Mouse (Mus musculus) cerebellum, adult 9-10 months (tissue): Measurements from ENCODE around the gene Ppp1r27.
"Not testable (repeated sequence)": the region's sequence is repeated elsewhere in the genome, so short reads cannot be mapped to it uniquely, and the experiment has no call there.

Source experiments
- DNase-seq: peaks from one replicate; pipeline ENCODE4 v3.0.0; 2022

The Ppp1r27 gene

DNA sequence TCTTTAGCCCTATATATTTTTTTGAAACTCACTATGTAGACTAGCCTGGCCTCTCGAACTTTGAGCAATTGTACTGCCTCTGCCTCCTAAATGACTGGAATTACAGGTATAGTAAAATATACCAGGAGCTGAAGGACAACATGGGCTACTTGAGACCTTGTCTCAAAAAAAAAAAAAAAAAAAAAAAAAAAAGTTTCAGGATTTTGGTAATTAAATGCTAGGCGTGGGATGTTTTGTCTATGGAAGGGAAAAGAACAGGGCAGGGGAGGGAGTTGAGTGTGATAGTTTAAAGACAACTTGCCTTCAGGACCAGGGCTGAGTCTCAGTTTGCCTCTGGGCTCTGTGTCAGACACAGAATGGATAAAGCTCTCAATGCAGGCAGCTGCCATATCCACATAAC is 24.1 kb upstream of the Ppp1r27 start:
- no peak for DNase-seq

DNA sequence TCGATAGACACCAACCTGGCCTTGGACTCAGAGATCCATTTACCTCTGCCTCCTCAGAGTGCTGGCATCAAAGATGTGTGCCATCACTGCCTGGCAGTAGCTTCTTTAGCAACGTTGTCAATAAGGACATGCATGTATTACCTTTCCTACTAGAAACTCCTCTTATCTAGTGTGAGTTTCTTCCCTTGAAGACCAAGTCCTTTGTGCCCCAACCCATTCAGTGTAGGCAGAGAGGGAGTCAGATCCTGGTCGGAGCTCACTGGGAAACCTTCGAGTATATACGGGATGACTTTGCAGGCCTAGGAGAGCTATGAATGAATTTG is 23.3 kb upstream of the Ppp1r27 start:
- no peak for DNase-seq

DNA sequence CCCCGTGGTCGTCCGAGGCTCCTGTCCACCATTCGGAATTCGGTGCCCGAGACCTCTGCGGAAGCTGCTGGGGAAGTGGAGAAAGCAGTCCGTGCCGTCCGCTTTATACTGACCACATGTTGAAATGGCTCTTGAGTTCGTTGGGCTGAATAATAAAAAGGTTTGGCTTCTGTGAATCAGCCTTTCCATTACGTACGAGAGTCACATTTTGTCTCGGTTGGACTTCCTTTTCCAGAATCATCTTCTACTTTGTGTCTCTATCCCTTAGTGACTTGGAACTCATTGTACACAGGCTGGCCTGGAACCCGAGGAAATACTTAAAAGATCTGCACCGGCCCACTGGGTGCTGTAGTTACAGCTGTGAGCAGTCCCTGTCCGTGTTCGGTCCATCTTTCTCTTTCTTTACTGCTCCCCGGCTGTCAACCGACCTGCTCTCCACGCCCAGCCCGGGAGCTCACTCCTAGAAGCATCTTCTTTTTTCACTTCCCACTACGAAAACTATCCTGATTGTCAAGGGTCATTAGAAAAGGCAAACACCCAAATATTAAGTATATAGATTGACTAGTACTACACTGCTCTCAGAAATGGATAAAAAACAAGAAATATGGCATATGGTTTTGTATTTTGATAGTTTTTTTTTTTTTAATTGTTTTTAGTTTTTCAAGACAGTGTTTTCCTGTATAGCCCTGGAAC is 22.8 kb upstream of the Ppp1r27 start:
- DNase-seq, result no peak

DNA sequence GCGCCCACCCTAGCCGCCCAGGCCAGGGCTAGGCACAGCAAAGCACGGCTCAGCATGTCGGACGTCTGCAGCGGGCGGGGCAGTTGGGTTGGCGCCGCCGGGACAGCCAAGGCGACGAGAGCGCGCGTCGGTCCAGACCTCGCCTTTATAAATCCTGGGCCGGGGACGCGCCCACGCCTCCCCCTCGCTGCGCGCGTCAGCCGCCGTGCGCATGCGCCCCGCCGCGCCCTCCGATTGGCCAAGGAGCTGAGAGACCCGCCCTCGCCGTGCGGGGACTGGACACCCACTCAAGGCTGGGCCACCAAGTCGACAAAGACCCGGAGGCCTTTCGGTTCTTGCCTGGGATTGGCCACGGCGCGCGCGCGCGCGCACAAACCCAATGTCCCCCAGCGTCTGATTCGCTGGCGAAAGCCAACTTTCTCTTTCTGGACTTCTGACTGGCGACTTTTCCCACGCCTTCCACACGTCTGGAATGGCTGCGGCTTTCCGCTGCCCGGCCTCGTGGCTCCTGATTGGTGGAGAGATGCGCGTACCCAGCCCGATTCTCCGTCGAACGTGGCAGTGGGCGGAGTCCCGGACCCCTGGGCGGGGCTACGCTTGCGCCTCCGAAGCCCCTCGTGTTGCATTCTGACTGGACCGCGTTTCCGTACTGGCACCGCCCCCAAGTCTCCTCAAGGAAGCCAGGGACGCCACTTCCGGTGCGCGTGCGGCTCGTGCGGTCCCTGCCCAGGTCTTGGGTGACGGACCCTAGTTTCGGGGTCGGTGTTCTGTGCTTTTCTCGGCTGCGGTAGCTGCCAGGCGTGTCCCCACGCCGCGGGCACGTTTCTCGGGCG is 22.0 kb upstream of the Ppp1r27 start, which contains the start of gene P4hb:
Gene P4hb (minus strand): TSS at position 502 of the 833 bp plus-strand sequence.
- peak; percentile 100 for DNase-seq

DNA sequence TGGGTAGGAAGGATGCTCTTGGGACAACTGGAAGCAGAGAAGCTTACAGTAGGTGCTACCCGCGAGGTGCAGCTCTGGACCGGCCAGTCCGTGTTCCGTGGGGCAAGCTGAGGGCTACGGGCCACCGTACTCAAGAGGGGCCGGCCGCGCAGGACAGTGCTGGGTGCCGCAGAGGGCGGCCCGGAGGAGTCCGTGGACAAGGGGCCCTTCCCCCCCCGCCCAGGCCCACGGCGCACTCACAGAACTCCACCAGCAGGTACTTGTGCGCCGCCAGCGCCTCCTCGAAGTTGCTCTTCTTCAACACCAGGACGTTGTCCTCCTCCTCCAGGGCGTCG is 21.5 kb upstream of the Ppp1r27 start:
- DNase-seq, result no peak

DNA sequence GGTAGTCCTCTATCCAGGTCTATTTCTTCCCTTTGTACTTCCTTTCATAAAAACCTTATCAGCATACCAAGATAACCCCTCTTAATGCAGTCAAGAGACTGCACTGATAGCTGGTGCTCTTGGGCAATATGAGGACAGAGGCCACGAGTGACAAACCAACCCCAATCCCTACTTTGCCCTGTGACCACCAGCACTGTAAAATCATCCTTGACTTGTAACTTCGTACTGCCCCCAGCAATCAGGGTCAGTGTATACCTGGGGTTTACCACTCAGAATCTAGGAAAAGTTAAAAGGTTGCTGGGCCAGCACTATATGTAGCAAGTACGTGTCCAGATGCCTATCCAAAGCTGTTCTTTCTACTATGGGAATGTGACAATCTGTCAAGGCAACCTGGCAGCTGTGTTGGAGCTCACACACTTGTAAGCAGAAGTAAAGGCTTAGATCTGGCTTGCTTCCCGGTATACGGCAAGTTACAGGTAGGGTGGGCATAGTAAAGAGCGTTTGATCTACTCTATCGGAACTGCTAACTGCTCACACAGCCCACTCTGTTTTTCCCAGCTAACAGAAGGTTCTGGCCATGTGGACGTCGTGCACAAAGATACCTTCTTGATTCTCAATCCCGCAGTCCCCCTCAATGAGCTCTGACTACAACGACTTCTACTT is 21.0 kb upstream of the Ppp1r27 start:
- DNase-seq, result peak; percentile 64

DNA sequence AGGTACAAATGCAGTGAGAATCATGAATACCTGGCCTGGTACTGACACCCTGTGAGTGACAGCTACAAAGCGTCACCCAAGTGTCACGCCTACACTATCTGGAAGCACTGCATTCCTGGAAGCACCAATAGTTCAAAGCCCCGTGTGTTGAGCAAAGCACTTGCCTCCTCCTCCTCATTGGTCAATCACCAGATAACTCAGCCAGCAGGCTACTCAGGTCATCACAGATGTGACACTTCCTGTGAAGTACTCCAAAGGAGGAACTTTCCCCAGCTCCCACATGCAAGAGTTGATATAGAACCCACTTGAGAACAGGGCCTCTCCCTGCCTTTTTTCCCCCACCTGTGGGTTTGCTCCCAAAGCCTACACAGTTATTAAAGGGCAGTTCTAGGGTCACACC is 20.2 kb upstream of the Ppp1r27 start:
- peak; percentile 47 for DNase-seq

DNA sequence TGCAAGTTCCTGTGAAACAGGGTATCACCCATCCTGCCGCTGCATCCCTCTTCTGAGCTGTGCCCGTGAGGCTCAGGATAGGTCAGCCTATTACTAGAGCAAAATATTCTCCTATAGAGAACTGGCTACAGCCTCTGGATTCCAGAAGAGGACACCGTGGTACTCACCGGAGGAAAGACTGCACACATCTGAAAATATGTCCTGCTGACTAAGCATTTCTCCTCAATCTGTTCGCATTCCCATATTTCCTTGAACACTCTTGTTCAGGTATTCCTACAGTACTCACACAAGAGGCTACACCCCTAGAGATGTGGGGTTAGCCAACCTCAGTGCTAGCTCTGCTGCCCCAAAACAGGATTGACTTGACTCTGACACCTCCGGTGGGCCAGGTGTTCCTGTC is 17.4 kb upstream of the Ppp1r27 start:
- DNase-seq, result no peak

DNA sequence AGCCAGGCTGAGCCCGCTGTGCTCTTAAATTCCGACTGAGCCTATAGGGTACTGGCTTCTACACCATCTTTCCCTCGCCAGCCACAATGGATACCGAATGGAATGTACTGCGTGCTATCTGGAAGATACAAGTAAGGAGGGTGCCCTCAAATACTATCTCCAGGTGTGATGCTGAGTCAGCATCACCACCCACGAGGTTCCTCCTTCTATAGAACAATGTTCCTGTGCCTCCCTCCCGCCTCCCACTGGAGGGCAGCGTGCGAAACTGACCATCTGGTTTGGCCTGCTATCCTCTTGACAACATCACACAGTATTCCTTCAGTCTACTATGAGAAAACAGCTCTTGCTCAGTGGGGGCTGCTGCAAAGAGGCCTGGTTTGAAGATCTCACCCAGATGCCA is 14.2 kb upstream of the Ppp1r27 start:
- no peak for DNase-seq

DNA sequence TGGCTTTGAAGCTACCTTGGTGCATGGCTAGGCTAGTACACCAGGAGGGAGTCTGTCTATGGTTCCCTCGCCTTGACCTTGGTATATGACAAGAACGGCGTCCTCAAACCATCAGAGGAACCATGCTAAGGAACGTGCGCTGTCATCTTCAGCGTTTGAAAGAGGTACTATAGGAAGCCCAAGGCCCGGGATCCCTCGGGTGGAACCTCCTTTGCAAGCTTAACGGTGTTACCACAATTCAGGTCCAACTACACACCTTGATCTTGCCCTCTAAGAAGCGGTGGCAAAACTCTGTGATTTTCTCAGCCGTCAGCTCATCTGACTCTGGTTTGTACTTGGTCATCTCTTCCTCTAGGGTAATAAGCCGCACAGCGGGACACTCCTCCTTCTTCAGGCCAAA is 12.0 kb upstream of the Ppp1r27 start:
- DNase-seq, result no peak

DNA sequence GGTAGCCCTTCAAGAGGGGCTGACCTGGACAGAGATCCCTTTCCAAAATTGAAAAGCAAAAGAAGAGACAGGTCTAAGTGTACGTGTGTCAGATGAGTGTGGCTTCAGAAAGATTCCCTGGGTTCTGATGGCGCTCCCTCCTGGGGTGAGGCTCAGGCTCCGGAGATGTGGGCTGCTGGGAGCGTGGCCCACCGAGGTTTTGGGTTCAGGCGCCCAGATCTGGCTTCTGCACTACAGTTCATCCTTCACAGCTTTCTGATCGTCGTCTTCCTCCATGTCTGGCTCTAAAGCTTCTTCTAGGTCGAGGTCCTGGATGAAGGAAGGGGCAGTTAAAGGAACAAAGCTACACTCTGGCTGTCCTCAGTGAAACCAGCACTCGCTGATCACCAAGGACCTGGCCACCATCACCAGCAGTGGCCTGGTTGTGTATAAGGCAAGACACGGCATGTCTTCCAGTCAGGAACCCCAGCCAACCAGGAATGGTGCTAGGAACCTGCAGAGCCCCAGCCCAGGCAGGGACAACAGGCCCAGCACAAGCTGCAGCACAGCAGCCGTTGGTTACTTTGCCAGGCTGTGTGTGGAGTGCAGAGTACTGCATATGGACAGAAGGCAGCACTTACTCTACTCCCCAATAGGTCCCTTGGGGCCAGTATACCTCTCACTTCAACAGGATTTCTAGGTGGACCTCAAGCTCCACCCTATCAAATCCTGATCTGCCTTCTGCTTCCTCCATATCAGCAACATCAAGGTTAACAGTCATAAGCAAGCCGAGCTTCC is 10.2 kb upstream of the Ppp1r27 start:
- DNase-seq, result no peak

DNA sequence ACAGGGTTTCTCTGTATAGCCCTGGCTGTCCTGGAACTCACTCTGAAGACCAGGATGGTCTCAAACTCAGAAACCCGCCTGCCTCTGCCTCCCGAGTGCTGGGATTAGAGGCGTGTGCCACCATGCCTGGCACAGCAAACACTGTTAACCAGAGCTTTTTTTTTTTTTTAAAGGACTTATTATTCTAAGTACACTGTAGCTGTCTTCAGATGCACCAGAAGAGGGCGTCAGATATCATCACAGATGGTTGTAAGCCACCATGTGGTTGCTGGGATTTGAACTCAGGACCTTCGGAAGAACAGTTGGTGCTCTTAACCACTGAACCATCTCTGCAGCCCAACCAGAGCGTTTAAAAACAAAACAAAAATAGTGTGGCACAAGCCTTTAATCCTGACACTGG is 7.9 kb upstream of the Ppp1r27 start:
- DNase-seq, result not testable (repeated sequence)

DNA sequence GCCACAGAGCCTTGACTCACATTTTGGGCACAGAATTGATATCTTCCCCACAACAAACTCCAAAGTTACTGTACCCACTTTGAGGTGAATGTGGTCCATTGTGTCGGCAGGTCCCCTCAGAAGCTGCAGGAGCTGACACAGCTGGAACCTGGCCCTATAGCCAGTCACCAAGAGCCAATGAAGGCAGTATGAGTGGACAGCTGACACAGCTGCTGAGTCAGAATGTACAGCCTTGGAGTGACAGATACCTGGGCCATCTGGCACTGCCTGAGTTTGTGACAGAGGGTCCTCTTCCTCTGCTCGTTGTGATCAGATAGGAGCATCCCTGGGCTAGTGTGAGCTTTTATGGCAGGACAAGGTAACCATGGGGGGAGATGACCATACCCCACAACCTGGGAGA is 4.3 kb upstream of the Ppp1r27 start:
- no peak for DNase-seq

DNA sequence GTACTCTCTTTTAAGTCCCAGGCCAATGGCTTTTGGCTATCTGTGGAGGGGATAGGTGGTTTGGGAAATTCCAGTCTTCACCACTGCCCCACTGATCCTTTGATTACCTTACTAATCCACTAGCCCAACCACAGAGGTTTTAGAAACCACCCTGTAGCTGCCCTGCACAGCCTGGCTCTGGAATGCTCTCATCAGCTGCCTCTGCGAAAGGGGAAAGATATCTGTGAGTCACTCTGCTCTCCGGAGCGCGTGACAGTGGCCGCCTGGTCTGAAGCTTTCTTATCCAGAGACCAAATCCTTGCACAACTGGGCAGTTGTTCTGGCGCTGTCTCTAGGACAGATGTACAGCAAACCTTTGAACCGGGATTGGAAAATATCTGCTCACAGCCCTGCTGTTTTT is 3.9 kb upstream of the Ppp1r27 start:
- DNase-seq, result no peak

DNA sequence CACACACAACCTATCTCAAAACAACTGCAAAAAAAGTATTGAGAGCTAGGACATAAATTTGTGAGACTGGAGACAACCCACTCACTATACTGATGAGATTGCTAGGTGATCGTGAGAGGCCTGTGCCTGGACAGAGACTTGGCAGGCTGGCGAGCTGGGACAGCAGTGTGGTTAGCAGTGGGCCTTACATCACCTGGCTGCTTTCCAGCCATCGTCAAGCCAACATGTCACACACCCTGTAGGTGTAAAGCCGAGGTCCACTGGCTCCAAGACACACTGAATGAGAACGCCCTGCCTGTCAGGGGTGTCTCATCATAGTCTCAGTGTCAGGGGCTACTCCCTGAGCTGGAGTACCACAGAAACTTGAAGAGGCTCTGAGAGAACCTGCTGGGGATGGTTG is 1.8 kb upstream of the Ppp1r27 start:
- DNase-seq, result no peak

DNA sequence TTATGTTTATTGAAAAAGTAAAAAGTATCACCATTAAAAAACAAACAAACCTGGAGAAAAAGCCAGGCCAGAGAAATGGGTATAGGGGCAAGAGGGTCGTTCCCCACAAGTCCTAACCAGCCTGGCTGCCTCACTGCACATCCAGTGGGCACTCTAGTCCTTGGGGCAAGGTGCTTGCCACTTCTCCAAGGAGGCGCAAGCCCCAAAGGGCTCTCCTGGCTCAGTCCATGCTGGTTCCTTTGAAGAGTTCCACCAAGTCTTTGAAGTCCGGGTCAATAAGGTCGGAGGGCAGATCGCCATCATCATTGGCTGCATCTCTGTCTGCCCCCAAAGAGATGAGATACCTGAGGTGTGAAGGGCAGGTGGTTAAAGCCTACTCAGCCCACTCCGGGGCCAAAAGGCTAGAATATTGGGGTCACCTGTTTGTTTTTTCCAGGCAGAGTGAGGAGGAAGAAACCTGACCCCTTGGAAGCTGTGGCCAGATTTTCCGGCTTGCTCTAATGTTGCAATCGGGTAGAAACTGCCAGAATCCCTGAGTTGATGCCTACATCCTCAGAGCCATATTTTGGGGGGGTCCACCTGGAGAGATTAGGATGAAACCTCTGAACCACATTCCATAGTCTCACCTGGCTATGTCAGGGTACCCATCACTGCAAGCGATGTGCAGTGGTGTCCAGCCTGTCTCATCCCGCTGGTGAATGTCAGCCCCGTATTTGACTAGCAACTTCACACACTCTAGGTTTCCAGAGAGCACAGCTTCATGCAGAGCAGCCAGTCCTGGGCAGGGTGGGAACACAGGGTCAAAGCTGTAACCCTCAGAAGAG is 734 bp downstream of the Ppp1r27 start:
- DNase-seq, result peak; percentile 54

DNA sequence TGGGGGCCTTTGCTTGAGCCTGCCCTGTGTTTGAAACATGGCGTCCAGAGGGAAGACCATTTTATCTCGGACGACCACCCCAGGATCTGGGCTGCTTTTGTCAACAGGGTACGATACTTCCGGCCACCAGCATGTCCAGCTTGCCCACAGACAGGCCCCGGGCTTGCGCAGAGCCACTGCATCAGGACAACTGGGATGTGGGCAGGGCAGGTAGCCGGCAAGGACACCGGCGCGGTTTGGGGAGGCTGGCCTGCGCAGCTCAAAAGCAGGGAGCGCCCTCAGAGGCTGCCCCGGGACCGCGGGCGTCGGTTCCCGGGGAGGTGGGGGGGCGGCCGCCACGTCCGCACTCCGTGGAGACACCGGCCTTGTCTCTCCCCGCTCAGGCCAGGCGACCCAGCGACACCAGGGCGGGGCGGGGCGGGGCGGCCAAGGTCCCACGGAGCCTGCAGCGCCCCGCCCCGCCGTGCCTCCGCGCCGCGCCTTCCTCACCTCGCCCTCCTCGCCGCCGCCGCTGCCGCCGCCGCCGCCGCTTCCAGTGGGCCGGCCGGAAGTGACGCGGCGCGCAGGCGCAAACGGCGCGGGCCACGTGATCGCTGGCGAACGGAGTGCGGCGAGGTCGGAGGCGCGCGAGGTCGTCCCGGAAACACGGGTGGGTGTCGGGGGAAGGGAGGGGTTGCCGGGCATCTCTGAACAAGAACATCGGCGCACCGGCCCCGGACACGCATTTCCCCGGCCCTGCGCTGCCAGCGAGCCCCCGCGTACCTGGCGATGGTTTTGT is 1.6 kb downstream of the Ppp1r27 start, which contains the start of gene Mcrip1:
Gene Mcrip1 (minus strand): TSS at position 560 of the 778 bp plus-strand sequence.
- DNase-seq, result peak; percentile 89

DNA sequence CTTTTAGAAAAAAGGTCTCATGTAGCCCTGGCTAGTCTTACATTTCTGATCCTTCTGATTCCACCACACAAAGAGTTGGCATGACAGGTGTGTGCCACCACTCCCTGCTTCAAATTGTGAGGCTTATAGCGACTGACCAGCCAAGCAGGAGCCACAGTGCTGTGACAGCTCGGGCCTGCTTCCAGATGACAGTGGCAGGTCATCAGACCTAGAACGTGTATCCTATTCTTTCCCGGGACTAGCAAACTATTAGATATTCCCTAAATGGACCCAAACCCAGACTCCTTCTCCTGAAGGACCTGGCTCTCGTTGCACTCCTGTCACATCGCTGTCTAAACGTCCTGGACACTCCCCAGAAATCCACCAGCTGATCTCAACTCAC is 2.2 kb downstream of the Ppp1r27 start:
- no peak for DNase-seq

DNA sequence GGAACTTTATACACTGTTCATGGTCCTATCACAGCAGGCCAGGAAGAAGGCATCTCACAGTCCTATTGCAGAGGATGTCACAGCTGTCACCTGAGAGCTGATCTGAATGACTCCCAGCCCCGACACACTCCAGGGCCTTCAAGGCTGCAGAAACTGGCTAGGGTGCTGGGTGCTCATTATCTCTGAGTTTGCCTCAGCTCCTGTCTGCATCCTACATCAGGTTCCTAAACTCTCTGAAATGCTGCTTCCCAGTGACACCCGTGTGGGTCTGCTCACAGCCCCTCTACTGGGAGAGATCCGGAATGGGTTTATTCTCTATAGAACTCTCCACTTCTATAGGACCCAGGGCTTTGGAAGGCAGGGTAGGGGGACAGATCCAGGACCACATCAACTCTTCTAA is 2.7 kb downstream of the Ppp1r27 start:
- DNase-seq, result no peak

DNA sequence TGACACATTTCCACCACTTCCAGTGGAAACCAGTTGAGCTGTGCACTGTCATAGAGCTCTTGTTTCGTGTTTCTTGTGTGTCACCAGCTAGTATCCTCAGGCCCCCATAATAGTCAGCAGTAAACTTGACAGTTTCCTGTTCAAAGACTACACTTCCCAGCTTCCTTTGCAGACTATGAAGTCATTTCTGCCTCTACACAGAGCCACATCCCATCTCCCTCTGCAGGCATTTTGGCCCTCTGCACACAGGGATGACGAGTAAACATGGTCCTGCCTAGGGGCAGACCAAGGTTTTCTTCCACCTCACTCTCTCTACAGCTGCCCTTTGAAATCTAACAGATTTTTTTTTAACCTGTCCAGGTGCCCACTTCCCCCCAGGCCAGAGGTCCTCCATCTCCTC is 3.5 kb downstream of the Ppp1r27 start:
- no peak for DNase-seq

DNA sequence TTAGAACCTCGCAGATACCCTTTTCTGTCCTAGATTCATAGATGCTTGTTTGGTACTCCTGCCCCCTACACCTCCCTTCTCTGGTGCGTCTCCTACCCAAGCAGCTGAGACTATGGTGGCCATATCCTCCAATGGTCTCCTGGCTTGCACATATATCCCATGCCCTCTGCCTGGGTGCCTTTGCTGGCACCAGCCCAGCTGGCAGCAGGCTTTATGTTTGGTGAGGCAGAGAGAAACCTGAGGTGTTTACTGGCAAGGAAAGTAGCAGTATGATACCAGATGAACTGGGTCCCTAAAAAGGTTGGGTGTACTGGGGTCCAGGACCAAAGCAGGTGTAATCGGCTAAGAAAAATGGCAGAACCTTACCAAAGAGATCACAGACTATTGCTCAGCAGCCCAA is 5.0 kb downstream of the Ppp1r27 start:
- no peak for DNase-seq

DNA sequence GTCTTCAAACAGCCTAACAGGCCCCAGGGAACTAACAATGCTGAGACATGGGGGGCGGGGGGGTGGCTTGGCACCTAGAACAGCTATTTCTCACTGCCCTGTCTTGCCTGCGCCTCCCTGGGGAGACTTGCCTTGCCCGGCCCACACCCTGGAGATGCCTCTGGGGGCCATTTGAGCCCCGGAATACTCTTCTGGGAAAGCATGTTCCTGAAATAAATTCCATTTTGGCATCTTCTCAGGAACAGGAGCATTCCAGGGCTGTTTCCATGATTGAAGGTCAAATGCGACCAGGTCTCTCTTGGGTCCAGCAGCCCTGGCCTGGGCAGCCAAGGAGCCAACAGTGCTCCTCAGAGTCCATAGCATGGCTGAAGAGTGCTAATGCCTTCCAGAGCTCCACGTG is 8.6 kb downstream of the Ppp1r27 start:
- no peak for DNase-seq
